Mouse (Mus musculus) lung, postnatal 4 days (tissue): Measurements from ENCODE around the gene Stk38l.
A peak's percentile ranks its signal among the peaks of the same experiment; 100 is the strongest.
"Not testable (repeated sequence)": the region's sequence is repeated elsewhere in the genome, so short reads cannot be mapped to it uniquely, and the experiment has no call there.

Experiments used
- DNase-seq, 2 experiments: peaks; one replicate each; pipeline ENCODE4 v3.0.0; 2021

Stk38l gene

DNA sequence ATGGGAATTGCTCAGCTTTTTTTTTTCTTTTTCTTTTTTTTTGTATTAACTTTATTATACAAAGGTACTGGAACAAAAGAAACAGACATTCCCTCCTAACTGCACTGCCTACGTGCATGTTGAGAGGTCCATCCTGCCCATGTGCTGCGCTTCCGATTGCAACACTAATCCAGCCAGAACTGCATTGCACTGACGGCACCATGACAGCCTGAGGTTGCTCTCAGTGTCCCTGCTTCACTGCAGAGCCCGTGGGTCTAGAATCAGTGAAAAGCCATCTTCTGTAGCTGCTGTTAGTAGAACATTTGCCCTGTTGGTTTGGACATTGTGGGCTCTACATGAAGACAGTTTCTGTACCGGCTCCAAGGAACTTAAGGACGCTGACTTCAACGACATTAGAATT, 51.1 kb downstream of the Stk38l start:
- not testable (repeated sequence) for DNase-seq

DNA sequence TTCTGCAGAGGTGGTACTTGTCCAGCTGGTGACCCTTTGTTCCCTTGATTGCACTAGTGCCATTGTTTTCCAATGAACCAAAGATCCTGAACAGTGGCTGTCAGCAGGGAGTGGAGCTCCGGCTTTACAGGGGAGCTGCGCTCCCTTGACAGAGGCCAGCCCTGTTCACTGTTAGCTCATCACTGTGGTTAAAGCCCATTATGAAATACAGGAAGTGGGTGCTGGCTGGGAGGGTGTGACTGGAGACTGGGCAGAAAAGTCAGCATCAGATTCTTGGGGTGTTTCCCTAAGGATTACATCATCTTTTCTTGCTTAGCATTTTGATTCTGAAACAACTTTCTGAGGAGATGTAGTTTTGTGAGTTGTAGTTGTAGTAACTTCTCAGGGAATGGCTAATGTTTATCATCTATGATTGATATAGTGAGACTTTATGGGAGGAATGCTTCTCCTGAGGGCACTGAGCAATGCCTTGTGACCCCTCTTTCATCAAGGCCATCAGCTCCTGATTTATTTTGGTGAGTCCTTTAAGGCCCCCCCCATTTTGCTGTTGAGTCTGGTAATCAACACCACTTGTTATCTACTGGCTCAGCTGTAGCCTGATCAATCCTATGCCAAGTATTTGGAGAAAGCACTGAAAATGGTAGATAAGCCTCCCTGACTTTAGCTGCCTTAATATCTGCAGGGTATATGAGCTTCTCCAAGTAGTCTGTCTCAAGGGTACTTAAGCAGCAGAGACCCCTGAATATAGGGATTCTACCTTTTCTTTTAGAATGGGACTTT, 52.0 kb downstream of the Stk38l start:
- peak; percentile 53 to 57 for DNase-seq

DNA sequence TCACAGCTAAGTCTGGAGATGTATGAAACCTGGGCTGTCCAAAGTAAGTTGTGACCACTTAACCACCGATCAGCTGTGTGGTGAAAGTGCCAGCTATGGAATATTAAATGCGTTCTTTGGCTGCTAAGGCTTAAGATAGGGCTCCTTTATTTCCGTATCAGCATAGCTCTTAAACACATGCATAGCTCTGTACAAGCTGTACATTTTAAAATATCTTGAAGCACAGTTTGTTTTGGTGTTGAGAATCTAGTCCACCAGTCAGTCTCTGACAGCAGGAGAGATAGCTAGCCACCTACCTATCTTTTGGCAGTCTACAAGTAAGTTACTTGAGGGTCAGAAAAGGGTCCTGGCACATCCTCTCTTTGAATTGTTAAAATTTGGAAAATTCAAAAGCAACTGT, 53.3 kb downstream of the Stk38l start:
- DNase-seq, result no peak

DNA sequence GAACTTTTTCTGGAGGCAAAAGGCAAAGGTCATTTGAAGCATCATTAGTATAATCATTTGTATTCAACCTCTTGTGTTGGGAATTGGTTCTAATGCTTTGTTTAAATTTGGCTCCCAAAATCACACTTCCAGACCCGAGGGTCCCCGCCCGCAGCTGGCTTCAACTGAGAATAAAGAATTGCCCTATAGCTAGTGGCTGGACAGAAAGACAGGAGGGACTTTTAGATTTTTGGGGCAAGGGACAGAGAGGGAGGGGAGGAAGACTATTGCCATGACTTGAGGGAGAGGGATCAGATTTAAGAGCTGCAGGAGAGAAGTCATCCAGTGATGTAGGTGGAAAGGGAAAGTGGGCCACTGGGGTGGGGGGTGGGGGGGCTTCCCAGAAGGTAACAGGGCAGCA, 56.8 kb downstream of the Stk38l start:
- DNase-seq, result no peak

DNA sequence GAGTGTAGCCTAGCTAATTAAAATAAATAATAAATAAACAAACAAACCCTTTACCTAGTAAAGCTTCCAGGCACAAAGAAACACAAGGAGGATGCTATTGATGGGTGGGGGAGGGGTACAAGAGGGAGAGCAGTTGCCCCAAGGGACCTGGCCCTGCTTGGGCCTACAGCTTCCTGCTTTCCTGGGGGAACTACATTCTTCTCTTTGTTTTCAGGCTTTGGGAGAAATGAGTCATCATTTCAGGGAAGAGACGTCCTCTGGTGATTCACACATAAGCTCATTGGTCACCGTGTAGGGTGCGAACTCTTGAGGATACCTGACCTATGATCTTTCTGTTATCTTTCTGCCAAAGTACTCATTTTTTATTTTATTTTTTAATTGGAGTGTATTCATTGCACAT, 68.7 kb downstream of the Stk38l start:
- no peak for DNase-seq

DNA sequence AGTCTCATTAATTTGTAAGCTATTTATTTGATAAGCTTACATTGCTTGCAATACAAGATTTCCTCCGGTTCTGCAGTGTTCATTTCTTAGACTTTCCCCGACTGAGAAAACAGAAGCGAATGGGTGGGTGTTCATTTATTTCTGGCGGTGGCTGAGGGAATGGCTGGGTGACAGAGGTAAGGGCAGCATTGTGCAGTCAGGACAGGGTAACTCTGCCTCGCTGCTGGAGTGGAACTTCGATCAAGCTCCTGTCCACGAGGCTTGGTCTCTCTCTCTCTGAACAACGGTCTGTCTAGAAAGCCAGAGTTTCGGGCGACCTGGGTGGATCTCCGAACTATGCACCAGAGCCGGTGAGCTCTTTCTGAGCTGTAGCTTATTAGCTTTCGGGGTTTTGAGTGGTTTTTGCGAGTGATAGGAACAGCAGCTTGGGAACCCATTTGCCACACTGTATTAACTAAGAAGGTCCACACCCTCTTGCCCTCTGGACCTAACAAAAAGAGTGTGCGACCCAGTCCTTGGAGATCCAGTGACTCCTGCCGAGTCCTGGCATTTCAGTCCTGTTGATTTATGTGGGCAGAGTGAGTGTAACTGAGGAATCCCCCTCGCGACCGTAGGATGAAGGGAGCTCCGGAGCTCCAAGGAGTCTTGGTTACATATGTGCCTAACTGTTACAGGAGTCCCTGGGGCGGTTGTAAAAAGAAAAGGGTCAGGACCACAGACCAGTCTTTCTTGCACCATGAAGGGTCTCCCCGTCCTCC, 70.5 kb downstream of the Stk38l start:
- no peak for DNase-seq

DNA sequence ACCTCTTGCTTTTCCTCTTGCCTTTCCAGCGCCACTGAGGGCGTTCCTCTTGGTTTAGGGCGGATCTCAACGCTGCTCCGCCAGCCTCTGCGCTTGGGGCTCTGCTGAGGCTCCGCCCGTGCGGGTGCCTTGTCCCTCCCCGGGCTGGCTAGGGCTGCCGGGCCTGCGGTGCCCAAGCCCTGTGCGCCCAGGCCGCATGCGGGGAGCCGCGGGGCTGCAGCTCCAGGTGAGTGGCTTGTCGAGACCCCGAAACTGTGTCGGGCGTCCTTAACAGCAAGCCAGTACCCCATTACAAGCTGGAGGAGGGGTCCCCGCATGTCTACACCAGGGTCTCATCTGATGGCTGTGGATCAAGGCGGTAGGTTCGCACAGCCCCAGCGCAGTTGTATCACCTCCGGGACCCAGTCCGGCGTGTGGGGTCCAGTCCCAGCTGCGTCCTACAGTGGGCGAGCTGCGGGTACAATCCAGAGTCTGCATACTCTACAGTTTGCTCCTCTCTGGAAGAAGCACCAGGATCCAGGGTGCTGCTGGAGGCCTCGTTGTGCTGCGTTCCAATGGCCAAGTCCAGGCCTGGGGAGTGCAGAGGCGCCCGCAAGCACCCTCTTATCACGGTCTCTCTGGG, 71.2 kb downstream of the Stk38l start, which contains the start of gene Arntl2:
Gene Arntl2 (plus strand): TSS at position 132 of the 622 bp plus-strand sequence.
- peak; percentile 73 to 81 for DNase-seq

DNA sequence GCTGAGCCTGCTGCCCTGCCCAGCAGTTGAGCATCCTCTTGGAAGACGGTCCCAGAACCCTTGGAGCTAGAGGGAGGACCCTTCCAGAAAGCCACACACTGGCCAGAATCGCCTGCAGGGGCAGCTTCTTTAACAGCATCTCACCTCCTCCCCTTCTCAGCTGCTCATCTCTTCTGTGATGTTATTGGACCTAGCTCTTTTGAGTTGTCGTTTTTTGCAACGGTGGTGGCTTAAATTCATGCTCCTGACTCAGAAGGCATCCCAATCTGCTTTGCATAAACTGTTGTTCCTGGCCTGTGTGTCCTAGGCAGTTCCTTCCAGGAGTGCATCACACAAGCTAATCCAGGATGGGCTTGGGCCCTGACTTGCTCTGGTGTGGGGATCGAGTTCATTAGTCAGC, 72.7 kb downstream of the Stk38l start:
- no peak for DNase-seq

DNA sequence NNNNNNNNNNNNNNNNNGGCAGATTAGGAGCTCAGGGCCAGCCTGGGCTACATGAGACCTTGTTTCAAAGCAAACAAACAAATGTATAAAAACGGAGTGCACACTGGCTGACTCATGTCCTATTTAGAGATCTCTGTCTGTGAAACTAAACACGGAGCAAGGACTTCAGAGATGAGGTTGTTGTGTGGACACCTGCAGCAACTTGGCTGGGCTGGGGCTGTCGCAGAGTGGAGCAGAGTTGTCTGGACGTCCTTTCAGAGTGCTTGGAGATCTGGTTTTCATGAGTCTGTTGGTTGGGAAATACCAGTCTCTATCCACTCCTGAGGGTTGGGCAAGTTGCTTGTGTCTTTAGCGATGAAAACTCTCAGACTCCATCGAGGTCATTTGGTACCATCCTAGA, 85.2 kb downstream of the Stk38l start:
- DNase-seq, result no peak

DNA sequence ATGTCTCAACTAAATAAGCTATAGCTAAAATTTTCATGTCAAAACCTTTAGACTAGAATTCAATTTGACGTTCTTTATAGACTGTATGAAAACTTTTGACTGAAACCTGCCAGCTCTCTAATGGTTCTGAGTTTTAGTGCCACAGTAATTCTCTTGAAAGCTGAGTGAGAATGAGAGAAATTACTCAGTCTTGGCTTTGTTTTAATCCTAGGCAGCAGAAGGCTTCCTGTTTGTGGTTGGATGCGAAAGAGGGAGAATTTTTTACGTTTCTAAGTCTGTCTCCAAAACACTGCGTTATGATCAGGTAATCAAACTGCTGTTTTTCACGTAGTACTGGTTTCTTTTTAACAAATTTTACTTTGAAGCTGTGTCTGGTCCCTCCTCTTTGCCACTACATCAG, 88.2 kb downstream of the Stk38l start:
- no peak for DNase-seq

DNA sequence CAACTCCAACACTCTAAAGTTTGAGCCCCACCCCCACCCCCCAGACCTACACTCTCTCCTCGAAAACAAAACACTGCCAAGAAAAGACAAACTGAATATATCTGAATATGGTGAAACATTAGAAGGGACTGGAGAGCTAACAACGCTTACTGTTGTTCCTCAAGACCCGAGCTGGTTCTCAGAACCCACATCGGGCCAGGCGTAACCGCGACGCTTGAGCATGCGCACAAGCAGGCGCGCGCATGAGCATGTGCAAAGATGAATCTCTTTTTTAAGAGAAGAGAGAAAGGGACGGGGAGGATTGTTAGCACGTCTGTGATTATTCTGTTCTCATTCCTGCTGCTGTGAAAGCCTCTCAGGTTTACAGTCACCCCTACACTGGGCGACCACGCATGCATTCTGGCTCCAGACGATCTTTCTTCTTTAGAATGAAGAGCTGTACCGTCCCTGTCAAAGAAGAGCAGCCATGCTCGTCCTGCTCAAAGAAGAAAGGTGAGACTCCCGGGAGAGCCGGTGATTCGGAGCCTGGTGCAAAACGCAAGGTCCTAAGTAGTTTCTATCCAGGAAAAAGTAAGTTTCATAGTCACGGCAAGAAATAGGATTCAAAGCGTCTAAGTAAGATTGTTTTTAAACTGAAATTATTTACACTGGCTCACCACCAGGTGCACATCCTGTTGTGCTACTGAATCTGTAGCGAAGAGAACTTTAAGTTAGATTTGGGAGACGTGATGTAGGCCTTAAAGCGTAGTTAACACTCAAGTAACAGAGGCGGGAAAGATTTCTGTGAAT, 95.6 kb downstream of the Stk38l start:
- no peak for DNase-seq

DNA sequence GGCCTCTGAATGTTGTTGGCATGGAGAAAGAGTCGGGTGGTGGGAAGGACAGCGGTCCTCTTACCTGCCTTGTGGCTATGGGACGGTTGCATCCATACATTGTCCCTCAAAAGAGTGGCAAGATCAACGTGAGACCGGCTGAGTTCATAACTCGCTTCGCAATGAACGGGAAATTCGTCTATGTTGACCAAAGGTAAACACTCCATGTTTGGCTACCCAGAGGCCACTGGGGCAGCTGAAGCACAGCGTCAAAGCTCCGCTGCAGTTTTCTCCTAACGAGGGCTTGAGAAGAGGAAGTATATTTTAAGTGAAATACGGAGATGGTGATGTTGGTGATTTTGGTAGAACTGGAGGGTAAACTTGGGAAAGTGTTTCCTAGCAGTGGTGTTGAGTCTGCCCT, 97.2 kb downstream of the Stk38l start:
- DNase-seq, result peak in 1 of 2 experiments; percentile 27

DNA sequence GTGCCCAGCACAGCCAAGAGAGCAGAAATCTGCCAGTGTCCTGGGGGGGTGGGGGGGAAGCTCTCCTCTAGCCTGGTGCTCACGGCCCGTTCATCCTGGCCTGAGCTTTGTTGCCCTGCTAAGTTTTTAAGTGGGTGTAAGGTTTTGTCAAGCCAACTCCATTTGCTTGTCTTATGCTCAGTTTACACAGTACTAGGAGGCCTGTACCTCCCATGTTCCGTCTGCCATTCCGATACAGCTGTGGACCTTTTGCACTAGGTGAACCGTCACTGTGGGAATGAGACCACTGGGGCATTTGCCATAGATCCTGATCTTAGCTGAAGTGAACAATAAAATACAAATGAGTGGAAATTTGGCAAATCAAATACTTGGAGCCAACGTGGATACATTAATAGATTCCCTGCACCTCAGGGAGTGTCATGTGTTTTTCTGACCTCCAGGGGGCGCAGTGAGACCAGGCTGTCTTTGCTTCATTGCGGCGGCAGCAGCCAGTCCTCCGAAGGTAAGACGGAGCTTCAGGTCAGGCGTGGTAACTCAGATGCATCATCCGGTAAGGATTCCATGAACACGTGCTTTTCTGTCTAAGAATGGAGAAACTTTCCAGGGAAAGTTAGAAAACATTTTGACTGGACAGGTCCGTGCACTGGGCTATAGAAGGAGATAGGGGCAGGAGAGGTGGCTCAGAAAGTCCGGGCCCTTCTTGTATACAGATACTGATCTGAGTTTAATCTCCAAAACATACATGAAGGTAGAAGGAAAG, 100.1 kb downstream of the Stk38l start:
- peak; percentile 49 to 71 for DNase-seq

DNA sequence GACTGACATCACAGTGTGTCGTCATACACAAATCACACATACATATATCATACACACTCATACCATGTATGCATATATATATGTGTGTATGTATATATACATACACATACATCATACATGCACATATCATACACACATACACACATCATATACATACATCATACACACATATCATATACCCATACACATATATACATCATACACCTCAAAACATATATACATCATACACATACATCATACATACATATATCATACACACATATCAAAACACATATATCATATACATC, 100.6 kb downstream of the Stk38l start:
- DNase-seq, result no peak
